30 mouse cellular contexts compared by ENCODE assay signal in genomic region chr8:105282239-105282638, GRCm38 (mm10). TPM values are rescaled to one million over a fixed set of nuclear protein-coding genes. Genes with fewer than 3 reads are reported as not detected.
"Had no signal": no experiment of that assay in that cellular context is flagged by ENCODE, and none has a peak within 500 bp of the region (broad histone marks: within the 10 kb centered on the region; RNA-seq: fewer than 3 reads in every experiment).

No protein-coding gene starts in this region.

- DNase-seq: left cerebral cortex, postnatal 4 days; liver; liver, embryonic 13.5 days; liver, postnatal 0 days; lung, adult 18-20 months; midbrain, embryonic 14.5 days had no signal

- ATAC-seq: midbrain, embryonic 15.5 days; midbrain, embryonic 16.5 days had no signal

- H3K36me3 ChIP-seq: liver, embryonic 12.5 days; liver, embryonic 15.5 days had no signal

- H3K27ac ChIP-seq: limb, embryonic 10.5 days; limb, embryonic 12.5 days; limb, embryonic 13.5 days; limb, embryonic 15.5 days; liver, embryonic 12.5 days; liver, embryonic 13.5 days; liver, embryonic 14.5 days; liver, embryonic 15.5 days; macrophage; midbrain, embryonic 10.5 days; midbrain, embryonic 12.5 days; midbrain, embryonic 13.5 days; midbrain, embryonic 15.5 days; neural tube, embryonic 12.5 days had no signal

- H3K9me3 ChIP-seq: limb, embryonic 10.5 days; limb, embryonic 12.5 days; limb, embryonic 13.5 days; limb, embryonic 15.5 days; liver, embryonic 12.5 days; liver, embryonic 13.5 days; liver, embryonic 15.5 days; lung, embryonic 15.5 days; midbrain, embryonic 10.5 days; midbrain, embryonic 12.5 days; midbrain, embryonic 13.5 days; midbrain, embryonic 15.5 days; neural tube, embryonic 12.5 days had no signal

- H3K4me3 ChIP-seq: limb, embryonic 10.5 days; limb, embryonic 12.5 days; limb, embryonic 13.5 days; limb, embryonic 15.5 days; liver, embryonic 12.5 days; liver, embryonic 13.5 days; liver, embryonic 15.5 days; lung, embryonic 15.5 days; midbrain, embryonic 10.5 days; midbrain, embryonic 12.5 days; midbrain, embryonic 13.5 days; midbrain, embryonic 15.5 days; myocyte; neural tube, embryonic 12.5 days had no signal

- H3K9ac ChIP-seq: limb, embryonic 12.5 days; limb, embryonic 13.5 days; limb, embryonic 15.5 days; liver, embryonic 12.5 days; liver, embryonic 13.5 days; liver, embryonic 14.5 days; liver, embryonic 15.5 days; liver, postnatal 0 days; lung, embryonic 14.5 days; lung, embryonic 15.5 days; midbrain, embryonic 12.5 days; midbrain, embryonic 13.5 days; midbrain, embryonic 15.5 days; neural tube, embryonic 12.5 days had no signal

RNA-seq across cellular contexts. Expression of gene Nol3, which starts 6.3 kb away (rescaled TPM):
- total RNA-seq: megakaryocyte-erythroid progenitor cell, adult 5-6 weeks; monocyte, adult 5-6 weeks had no signal

RNA-seq across cellular contexts. Expression of gene 4931428F04Rik, which starts 7.4 kb away (rescaled TPM):
- total RNA-seq: monocyte, adult 5-6 weeks had no signal

RNA-seq across cellular contexts. Expression of gene Hsf4, which starts 12.6 kb away (rescaled TPM):
- total RNA-seq: megakaryocyte progenitor cell, adult 5-6 weeks; megakaryocyte-erythroid progenitor cell, adult 5-6 weeks; monocyte, adult 5-6 weeks had no signal
- polyA plus RNA-seq: limb, embryonic 10.5 days; limb, embryonic 11.5 days; liver, embryonic 11.5 days; liver, embryonic 12.5 days; liver, embryonic 15.5 days; liver, postnatal 0 days; midbrain, embryonic 11.5 days; neural tube, embryonic 11.5 days had no signal

RNA-seq across cellular contexts. Expression of gene Exoc3l, which starts 13.7 kb away (rescaled TPM):
- total RNA-seq: monocyte, adult 5-6 weeks had no signal
- polyA plus RNA-seq: macrophage had no signal
